Mouse (Mus musculus) left cerebral cortex, adult 6 months (tissue): ENCODE data around the gene Ints3. TPM values are rescaled to one million over a fixed set of nuclear protein-coding genes. Genes with fewer than 3 reads are reported as not detected.

Experiments
- long read RNA-seq, 2 experiments: library from polyadenylated mRNA; unstranded; transcript quantifications; one replicate each; pipeline ENCODE4 v2.0.0; 2019 to 2020
- polyA plus RNA-seq: library from polyadenylated mRNA; unstranded; fragments of <200 nt; fragmentation: Nextera tagmentation; gene quantifications from 2 replicates; pipeline ENCODE4 v1.2.3, GENCODE M21; 2021

Ints3 gene
- polyA plus RNA-seq = 10.8 and 12.5 TPM in 2 replicates
- long read RNA-seq, experiment 1, full-length matches to known transcripts = 87 of 126 reads
- long read RNA-seq, experiment 1, partial matches to known transcripts = 27 of 126 reads
- long read RNA-seq, experiment 1, other reads (novel, unspliced or antisense) = 12 of 126 reads
- long read RNA-seq, experiment 2, full-length matches to known transcripts = 3 of 18 reads
- long read RNA-seq, experiment 2, partial matches to known transcripts = 9 of 18 reads
- long read RNA-seq, experiment 2, other reads (novel, unspliced or antisense) = 6 of 18 reads

GRCm38 (mm10) chr3:90433381-90434020 lies at the start of gene Ints3:
Gene Ints3, minus strand, starts transcription at chr3:90433622.

GRCm38 (mm10) chr3:90475831-90476611 lies 42.6 kb upstream of the Ints3 start, which contains the start of gene Ilf2:
Gene Ilf2, plus strand, starts transcription at chr3:90476126.

GRCm38 (mm10) chr3:90465686-90466310 lies 32.4 kb upstream of the Ints3 start, which contains the start of gene Npr1:
Gene Npr1, minus strand, starts transcription at chr3:90465866.

GRCm38 (mm10) chr3:90389511-90390490 lies 43.6 kb downstream of the Ints3 start, which contains the start of gene Slc27a3:
Gene Slc27a3, minus strand, starts transcription at chr3:90389938.

Other genes starting within 250 kb of the Ints3 start
- gene Rps27, start 220.0 kb downstream of the Ints3 start, polyA plus RNA-seq = 2,956 and 3,020 TPM in 2 replicates
- 7.3 and 9.6 TPM in 2 replicates for gene Rab13, start 219.9 kb downstream of the Ints3 start, polyA plus RNA-seq
- gene Jtb, start 202.0 kb downstream of the Ints3 start, polyA plus RNA-seq = 86.5 and 88.1 TPM in 2 replicates
- 0.34 and 0.60 TPM in 2 replicates for gene Creb3l4, start 190.1 kb downstream of the Ints3 start, polyA plus RNA-seq
- gene Slc39a1, start 185.4 kb downstream of the Ints3 start, polyA plus RNA-seq = 91.9 and 104 TPM in 2 replicates
- gene Crtc2, start 179.5 kb downstream of the Ints3 start, polyA plus RNA-seq = 9.5 and 15.9 TPM in 2 replicates
- gene Dennd4b, start 168.4 kb downstream of the Ints3 start, polyA plus RNA-seq = 6.2 and 6.9 TPM in 2 replicates
- 9.9 and 10.3 TPM in 2 replicates for gene Gatad2b, start 140.4 kb downstream of the Ints3 start, polyA plus RNA-seq
- gene Slc27a3, start 43.7 kb downstream of the Ints3 start, polyA plus RNA-seq = 2.0 TPM in 2 replicates
- 0.73 and 0.85 TPM in 2 replicates for gene Npr1, start 32.2 kb upstream of the Ints3 start, polyA plus RNA-seq
- gene Ilf2, start 42.5 kb upstream of the Ints3 start, polyA plus RNA-seq = 69.5 and 88.4 TPM in 2 replicates
- gene Snapin, start 57.4 kb upstream of the Ints3 start, polyA plus RNA-seq = 82.3 and 99.2 TPM in 2 replicates
- 96.5 and 106 TPM in 2 replicates for gene Chtop, start 75.9 kb upstream of the Ints3 start, polyA plus RNA-seq
- 326 TPM in 2 replicates for gene S100a1, start 80.8 kb upstream of the Ints3 start, polyA plus RNA-seq
- gene S100a13, start 80.8 kb upstream of the Ints3 start, polyA plus RNA-seq = 149 and 180 TPM in 2 replicates
- gene S100a14, start 93.2 kb upstream of the Ints3 start, polyA plus RNA-seq = not detected in 2 replicates
- gene S100a16, start 103.6 kb upstream of the Ints3 start, polyA plus RNA-seq = 168 and 195 TPM in 2 replicates
- 2.1 and 3.0 TPM in 2 replicates for gene S100a3, start 127.0 kb upstream of the Ints3 start, polyA plus RNA-seq
- not detected in 2 replicates for gene S100a2, start 156.6 kb upstream of the Ints3 start, polyA plus RNA-seq
- not detected in 2 replicates for gene Gm42674, start 168.3 kb upstream of the Ints3 start, polyA plus RNA-seq
- gene S100a4, start 170.1 kb upstream of the Ints3 start, polyA plus RNA-seq = 4.3 and 6.4 TPM in 2 replicates
- gene S100a5, start 174.9 kb upstream of the Ints3 start, polyA plus RNA-seq = 0.60 TPM in 1 of 2 replicates, not detected in the other
- 92.6 and 97.3 TPM in 2 replicates for gene S100a6, start 179.3 kb upstream of the Ints3 start, polyA plus RNA-seq
- gene S100a7a, start 220.4 kb upstream of the Ints3 start, polyA plus RNA-seq = 0.16 and 0.31 TPM in 2 replicates
- gene S100a8, start 235.4 kb upstream of the Ints3 start, polyA plus RNA-seq = 1.4 and 2.0 TPM in 2 replicates